Mouse (Mus musculus): ENCODE results near the gene Eif4enif1. TPM values are rescaled to one million over a fixed set of nuclear protein-coding genes. Genes with fewer than 3 reads are reported as not detected.
A peak's percentile ranks its signal among the peaks of the same experiment; 100 is the strongest.
"Not testable (repeated sequence)": the region's sequence is repeated elsewhere in the genome, so short reads cannot be mapped to it uniquely, and the experiment has no call there.

Gene Eif4enif1
- 46.8 and 54.2 TPM in 2 replicates for polyA plus RNA-seq (2015; fragmentation: Nextera tagmentation; extraction: Ambion mirVana)

DNA sequence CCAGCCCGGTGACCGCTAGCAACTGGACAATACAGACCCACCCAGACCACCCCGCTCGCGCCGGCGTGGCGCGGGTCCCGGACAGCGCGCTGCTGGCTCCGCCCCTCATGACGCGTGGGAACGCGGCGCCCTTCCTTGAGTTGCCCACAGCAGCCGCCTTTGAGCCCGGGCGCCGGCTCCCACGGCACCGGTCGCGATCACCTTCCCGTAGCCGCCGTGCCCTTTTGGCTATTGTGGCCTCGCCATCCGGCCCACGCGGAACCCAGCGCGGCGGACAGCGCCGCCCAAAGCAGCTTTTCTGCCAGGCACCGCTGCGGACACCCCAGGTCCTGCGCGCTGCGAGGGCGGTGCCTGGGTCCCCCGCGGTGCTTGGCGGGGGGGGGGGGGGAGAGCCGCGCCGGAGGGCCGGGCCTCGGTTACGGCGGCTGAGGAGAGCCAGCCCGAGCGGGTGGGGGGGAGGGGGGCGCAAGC lies at the start of gene Eif4enif1:
Gene Eif4enif1, plus strand, starts transcription at position 162 of the 471 bp plus-strand sequence.
- H3K4me3 ChIP-seq: peak within 1 kb of the TSS; percentile 42
- H3K9ac ChIP-seq: peak within 1 kb of the TSS; percentile 56
- H3K27me3 ChIP-seq: no peaks in the 10 kb centered on the region
- H3K27ac ChIP-seq: peak within 1 kb of the TSS; percentile 0; the same call in 1 of the 2 replicates
- H3K4me1 ChIP-seq: peaks cover 11% of the 10 kb centered on the region
- WGBS: under 1% methylated on average over 33 of the region's 57 CpGs
- H3K36me3 ChIP-seq (ENCODE audit: poor library complexity, severe bottlenecking): peaks cover 23% of the 10 kb centered on the region
- peak; percentile 86 for ATAC-seq
- no peaks in the 10 kb centered on the region for H3K9me3 ChIP-seq (replicated peaks)
- peak within 1 kb of the TSS; percentile 48 for H3K4me2 ChIP-seq

DNA sequence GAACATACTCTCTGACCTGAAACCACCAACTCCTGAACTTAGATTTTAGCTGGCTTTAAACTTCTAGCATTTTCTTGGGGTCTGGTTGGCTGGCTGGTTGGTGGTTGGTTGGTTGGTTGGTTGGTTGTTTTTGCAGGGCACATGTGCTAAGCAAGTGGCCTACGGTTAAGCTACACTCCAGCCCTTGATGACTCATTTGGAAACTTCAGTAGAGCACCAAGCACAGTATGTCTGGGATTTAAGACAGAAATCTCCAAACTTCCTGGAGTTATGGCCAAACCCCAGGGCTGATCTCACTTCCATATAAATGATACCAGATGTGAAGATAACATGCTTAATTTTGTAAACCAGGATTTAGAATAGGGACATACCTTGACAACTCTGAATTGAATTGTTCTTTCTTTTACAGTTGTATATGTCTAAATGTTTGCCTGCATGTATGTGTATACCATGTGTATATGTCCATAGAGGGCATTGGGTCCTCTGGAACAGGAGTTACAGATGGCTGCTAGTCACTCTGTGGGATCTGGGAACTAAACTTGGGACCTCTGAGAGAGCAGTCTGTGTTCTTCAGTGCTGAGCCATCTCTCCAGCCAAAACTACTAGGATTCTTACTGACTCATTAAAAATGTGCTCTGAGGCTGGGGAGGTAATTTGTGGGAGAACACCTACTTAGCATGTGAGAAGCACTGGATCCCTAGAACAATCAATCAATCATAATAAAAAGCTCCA lies 48.4 kb upstream of the Eif4enif1 start:
- not testable (repeated sequence) for H3K27ac ChIP-seq, H3K4me2 ChIP-seq, H3K9ac ChIP-seq, H3K4me1 ChIP-seq, H3K4me3 ChIP-seq, H3K27me3 ChIP-seq
- peaks cover 18% of the 10 kb centered on the region for H3K9me3 ChIP-seq (replicated peaks)
- H3K36me3 ChIP-seq (ENCODE audit: poor library complexity, severe bottlenecking): peaks cover 13% of the 10 kb centered on the region
- peak; percentile 46 for ATAC-seq
- WGBS: 76% methylated on average over 1 of the region's 1 CpGs

DNA sequence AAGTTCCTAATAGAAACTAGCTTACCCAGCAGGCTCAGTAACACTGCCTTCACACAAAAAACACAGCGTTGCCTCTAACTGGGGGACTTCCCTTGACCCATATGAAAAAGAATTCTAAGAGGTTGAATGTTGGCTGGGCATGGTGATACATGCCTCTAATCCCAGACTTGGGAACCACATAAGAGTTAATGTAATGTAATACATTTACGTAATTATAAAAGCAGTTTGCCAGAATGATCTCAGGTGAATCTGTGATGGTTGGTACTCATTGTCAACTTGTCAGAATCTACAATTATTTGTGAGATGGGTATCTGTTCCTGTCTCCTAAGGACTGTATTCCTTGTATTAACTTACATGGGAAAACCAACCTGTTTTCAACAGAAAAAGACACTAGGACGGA lies 45.2 kb upstream of the Eif4enif1 start:
- H3K4me2 ChIP-seq; H3K4me3 ChIP-seq; H3K4me1 ChIP-seq; H3K36me3 ChIP-seq (ENCODE audit: poor library complexity, severe bottlenecking); ATAC-seq; H3K27ac ChIP-seq; H3K27me3 ChIP-seq; H3K9ac ChIP-seq: not testable (repeated sequence)
- H3K9me3 ChIP-seq (replicated peaks): peaks cover 14% of the 10 kb centered on the region
- 94% methylated on average over 3 of the region's 3 CpGs for WGBS

DNA sequence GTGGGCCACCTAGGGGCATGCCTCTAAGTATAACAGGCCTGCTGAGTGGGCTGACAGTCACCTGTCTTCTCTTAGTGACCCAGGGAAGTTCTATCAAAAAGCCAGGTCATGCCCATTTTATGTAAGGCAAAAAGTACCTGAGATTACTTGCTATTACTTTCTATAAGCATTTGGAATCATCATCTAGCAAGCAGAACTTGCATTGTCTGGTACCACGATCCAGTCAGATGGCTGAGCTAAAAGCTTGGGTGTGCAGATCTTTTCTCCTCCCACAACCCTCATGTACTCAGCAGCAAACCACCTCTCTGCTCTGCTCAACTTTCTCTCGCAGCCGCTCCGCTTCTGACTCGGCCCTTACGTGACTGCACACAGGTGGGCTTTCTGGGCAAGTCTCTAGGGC lies 44.2 kb upstream of the Eif4enif1 start:
- not testable (repeated sequence) for H3K36me3 ChIP-seq (ENCODE audit: poor library complexity, severe bottlenecking); H3K4me2 ChIP-seq; H3K27ac ChIP-seq; H3K27me3 ChIP-seq; H3K9ac ChIP-seq; H3K4me1 ChIP-seq; ATAC-seq; H3K4me3 ChIP-seq
- 93% methylated on average over 6 of the region's 6 CpGs for WGBS
- H3K9me3 ChIP-seq (replicated peaks): peaks cover 21% of the 10 kb centered on the region

DNA sequence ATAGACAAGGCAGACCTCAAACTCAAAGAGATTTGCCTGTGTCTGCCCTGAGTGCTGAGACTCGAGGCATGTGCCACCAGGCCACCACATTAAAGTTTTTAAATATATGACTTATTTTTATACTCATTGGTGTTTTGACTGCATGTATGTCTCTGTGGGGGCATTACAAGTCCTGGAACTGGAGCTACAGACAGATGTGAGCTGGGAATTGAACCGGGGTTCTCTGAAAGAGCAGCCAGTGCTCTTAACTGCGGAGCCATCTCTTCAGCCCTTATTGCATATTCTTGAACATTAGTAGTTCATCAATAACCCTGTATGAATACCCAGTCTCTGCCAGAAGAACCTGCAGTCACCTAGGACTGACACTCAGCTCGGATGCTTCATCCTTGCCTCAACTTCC lies 43.4 kb upstream of the Eif4enif1 start:
- not testable (repeated sequence) for H3K4me2 ChIP-seq; H3K27ac ChIP-seq; H3K36me3 ChIP-seq (ENCODE audit: poor library complexity, severe bottlenecking); H3K27me3 ChIP-seq; H3K4me3 ChIP-seq; ATAC-seq; H3K4me1 ChIP-seq; H3K9ac ChIP-seq
- 94% methylated on average over 4 of the region's 4 CpGs for WGBS
- H3K9me3 ChIP-seq (replicated peaks): peaks cover 18% of the 10 kb centered on the region

DNA sequence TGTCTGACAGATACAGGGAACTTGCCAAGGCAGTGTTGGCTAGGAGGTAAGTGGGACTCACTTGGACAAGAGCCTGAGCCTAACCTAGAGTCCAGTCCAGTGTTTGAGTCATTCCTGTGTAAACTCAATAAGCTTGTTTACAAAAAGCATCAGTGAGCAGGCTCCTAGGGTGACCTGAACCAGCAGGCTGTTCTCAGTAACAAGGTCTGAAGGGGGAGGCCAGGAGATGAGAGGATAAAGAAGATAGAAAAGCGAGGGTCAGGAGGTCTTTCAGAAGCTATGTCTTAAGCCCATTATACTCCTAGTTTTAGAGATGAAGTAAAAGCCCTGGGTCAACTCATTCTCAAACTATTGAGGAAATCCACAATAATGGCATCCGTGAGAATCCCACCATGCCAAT lies 40.8 kb upstream of the Eif4enif1 start:
- H3K9me3 ChIP-seq (replicated peaks): peaks cover 21% of the 10 kb centered on the region
- not testable (repeated sequence) for H3K4me2 ChIP-seq; H3K27me3 ChIP-seq; H3K4me3 ChIP-seq; H3K9ac ChIP-seq; H3K27ac ChIP-seq; H3K4me1 ChIP-seq; ATAC-seq; H3K36me3 ChIP-seq (ENCODE audit: poor library complexity, severe bottlenecking)
- WGBS: 61% methylated on average over 1 of the region's 2 CpGs

DNA sequence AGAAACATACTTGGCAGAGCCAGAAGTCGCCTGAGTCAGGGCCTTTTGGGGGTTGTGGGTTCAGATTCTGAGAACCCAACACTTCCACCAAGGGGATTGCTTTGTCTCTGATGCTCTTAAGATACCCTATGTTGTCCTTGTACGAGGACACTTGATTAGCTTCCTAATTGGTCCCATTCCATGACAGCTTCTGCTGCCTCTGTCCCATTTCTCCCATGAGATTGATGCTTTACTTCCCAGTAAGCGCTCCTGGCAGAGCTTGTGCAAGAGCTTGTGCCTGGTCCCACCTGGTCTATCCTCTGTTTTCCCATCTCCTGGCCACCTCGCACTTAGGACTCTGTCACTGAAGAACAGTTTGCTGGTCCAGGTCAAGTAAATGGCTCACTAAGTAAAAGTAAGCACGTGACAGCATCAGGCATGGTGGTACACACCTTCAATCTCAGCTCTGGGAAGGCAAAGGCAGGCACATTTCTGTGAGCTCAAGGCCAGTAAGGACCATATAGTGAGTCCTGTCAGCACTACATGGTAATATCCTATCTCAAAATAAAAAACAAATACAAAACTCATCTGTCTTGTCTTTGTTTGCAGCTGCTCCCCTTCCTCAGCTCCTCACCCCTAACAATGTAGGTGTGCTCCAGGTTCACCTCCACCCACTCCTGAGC lies 39.8 kb upstream of the Eif4enif1 start:
- not testable (repeated sequence) for H3K4me3 ChIP-seq; H3K36me3 ChIP-seq (ENCODE audit: poor library complexity, severe bottlenecking); H3K27ac ChIP-seq; H3K27me3 ChIP-seq; H3K4me2 ChIP-seq; H3K4me1 ChIP-seq; H3K9ac ChIP-seq
- WGBS: 66% methylated on average over 5 of the region's 5 CpGs
- peaks cover 22% of the 10 kb centered on the region for H3K9me3 ChIP-seq (replicated peaks)
- peak; percentile 31 for ATAC-seq

DNA sequence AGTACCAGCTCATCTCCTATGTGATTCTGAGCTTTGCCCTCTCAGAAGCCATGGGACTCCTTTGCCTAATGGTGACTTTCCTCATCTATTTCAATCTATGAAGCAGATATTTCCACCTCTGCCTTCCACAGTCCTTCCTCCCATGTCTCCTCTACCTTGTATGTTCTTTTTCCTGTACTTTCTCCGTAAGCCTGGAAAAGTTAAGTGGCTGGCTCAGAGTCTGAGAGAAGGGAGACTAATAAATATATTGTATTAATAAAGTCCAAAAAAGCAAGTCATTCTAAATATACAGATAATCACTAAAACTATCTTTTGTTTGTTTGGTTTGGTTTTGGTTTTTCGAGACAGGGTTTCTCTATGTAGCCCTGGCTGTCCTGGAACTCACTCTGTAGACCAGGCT lies 39.1 kb upstream of the Eif4enif1 start:
- not testable (repeated sequence) for ATAC-seq; H3K27ac ChIP-seq; H3K27me3 ChIP-seq; H3K4me2 ChIP-seq; H3K9ac ChIP-seq; H3K4me3 ChIP-seq; H3K4me1 ChIP-seq; H3K36me3 ChIP-seq (ENCODE audit: poor library complexity, severe bottlenecking)
- peaks cover 25% of the 10 kb centered on the region for H3K9me3 ChIP-seq (replicated peaks)
- 91% methylated on average over 2 of the region's 2 CpGs for WGBS

DNA sequence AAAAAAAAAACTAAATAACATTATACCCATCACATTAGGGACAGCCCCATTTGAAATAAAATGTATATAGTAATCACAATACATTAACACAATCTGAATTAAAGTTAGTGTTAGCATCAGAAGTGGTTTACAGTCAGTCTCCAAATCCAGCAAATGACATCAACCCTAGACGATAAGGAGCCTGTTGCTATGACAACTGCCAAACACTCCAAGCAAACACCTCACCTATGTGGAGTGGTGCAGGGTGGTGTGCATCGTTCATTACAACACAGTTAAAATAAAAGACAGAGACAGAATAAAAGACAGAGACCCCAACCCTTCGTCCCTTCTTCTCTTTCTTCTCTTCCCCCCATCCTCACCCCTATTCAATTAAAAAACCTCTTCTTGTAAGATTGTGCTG lies 38.5 kb upstream of the Eif4enif1 start:
- H3K27ac ChIP-seq; ATAC-seq; H3K4me2 ChIP-seq; H3K4me3 ChIP-seq; H3K36me3 ChIP-seq (ENCODE audit: poor library complexity, severe bottlenecking); H3K27me3 ChIP-seq; H3K4me1 ChIP-seq; H3K9ac ChIP-seq: not testable (repeated sequence)
- peaks cover 25% of the 10 kb centered on the region for H3K9me3 ChIP-seq (replicated peaks)
- 62% methylated on average over 3 of the region's 3 CpGs for WGBS

DNA sequence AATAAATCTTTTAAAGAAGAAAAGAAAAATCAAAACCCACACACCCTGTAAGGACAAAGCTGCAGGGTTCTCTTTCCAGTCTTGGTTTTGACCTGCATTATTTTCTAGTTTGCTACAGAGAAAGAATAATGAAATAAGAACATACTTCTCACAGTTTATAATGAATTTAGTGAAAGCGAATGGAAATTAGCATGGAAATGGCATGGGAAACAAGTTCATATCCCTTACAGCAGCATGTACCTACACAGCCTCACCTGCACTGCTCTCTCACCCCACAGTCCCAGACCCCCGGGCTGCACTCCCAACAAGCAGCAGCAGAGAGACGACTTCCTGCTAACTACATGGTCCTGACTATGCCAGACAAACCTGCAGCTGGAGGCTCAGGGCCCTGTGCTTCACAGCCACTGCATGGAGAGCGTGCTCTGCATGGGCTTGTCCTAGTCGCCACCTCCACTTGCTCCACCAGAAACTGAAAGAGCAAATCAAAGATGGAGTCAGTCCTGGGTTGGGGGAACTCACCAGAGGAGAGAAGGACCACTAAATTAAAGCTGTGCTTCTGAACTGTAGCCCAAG lies 36.9 kb upstream of the Eif4enif1 start:
- not testable (repeated sequence) for H3K9ac ChIP-seq; H3K27ac ChIP-seq; H3K4me2 ChIP-seq; H3K4me1 ChIP-seq; H3K27me3 ChIP-seq; H3K36me3 ChIP-seq (ENCODE audit: poor library complexity, severe bottlenecking); H3K4me3 ChIP-seq
- H3K9me3 ChIP-seq (replicated peaks): peaks cover 27% of the 10 kb centered on the region
- WGBS: 82% methylated on average over 3 of the region's 5 CpGs
- ATAC-seq: peak; percentile 25

DNA sequence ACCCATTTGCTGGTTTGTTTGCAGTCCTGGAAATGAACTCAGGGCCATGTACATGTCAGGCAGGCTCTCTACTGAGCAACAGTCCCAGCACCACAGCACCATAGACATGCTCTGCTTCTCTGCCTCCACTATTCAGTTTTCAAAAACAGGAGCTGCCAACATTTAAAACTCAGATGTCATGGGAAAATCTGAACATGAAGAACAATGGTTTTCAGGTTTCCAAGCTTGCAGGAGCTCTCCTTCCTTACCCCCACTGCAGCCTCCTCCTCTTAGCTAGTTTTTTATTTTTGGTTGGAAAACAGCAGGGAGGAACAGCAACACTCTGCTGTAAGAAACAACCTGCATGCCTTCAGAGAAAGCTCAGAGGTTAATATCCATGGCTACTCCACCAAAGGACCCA lies 35.9 kb upstream of the Eif4enif1 start:
- H3K4me2 ChIP-seq; H3K4me1 ChIP-seq; H3K27ac ChIP-seq; H3K27me3 ChIP-seq; H3K36me3 ChIP-seq (ENCODE audit: poor library complexity, severe bottlenecking); H3K9ac ChIP-seq; H3K4me3 ChIP-seq; ATAC-seq: not testable (repeated sequence)
- peaks cover 26% of the 10 kb centered on the region for H3K9me3 ChIP-seq (replicated peaks)

DNA sequence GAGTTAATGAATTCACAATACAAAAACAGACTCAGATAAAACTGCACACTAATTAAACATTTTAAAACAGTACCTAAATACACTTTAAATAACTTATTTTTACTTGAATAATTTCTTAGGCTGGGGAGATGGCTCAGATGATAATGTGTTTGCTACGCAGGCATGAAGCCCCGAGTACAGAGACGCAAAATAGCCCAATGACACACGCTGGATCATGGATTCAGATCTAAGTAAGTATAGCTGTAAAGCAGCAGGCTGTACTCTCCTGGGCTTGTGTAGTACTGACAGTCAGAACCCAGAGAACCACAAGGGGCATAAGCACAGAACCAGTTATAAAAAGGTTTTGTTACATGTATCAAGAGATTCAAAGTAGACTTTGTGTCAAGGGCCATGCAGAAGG lies 35.1 kb upstream of the Eif4enif1 start:
- H3K9ac ChIP-seq; H3K4me2 ChIP-seq; H3K4me1 ChIP-seq; ATAC-seq; H3K27ac ChIP-seq; H3K4me3 ChIP-seq; H3K36me3 ChIP-seq (ENCODE audit: poor library complexity, severe bottlenecking); H3K27me3 ChIP-seq: not testable (repeated sequence)
- H3K9me3 ChIP-seq (replicated peaks): peaks cover 29% of the 10 kb centered on the region
- WGBS: 91% methylated on average over 4 of the region's 4 CpGs
